8 mouse cellular contexts compared by ENCODE assay signal in the genomic region with DNA sequence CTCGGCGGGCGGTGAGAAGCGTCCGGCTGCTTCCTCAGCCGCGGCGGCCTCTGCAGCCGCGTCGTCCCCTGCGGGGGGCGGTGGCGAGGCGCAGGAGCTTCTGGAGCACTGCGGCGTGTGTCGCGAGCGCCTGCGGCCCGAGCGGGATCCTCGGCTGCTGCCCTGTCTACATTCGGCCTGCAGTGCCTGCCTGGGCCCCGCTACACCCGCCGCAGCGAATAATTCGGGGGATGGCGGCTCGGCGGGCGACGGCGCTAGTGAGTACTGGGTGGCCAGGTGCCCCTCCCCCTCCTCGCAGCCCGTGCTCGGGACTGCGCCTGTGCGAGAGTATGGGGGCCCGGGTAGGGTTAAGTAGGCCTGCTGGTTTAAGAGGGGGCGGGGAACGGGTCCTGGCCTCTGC. TPM values are rescaled to one million over a fixed set of nuclear protein-coding genes. Genes with fewer than 3 reads are reported as not detected.
DNase-seq lines count a peak whose midpoint lies in the region; ATAC-seq and TF ChIP-seq lines count a peak whose summit lies in the region.

No protein-coding gene starts in this region.

- intact Hi-C loops in heart, adult 2 months (cut with DNase I): loop anchor here (1.0 kb wide), 1 partner anchor 9 kb away; a partner anchor contains a TSS

- H3K4me3 ChIP-seq in embryonic facial prominence, embryonic 12.5 days: peak overlapping the region; percentile 93
- H3K4me3 ChIP-seq in heart, adult 2 months: peak overlapping the region; percentile 100
- H3K4me3 ChIP-seq in liver, adult 2 months (ENCODE audit: insufficient read depth, low read depth, low read length): peak overlapping the region; percentile 61
- H3K4me3 ChIP-seq in midbrain, postnatal 0 days (ENCODE audit: low read depth, low read length): peak overlapping the region; percentile 85

- TF ChIP-seq EP300 in heart, adult 2 months (IDR thresholded peaks at IDR 0.05; ENCODE audit: insufficient read depth, low read depth, low read length): no peak

- peak overlapping the region; percentile 98 for H3K9ac ChIP-seq in embryonic facial prominence, embryonic 12.5 days
- peak overlapping the region; percentile 89 for H3K9ac ChIP-seq in heart, adult 2 months (ENCODE audit: low read depth, low read length)
- peak overlapping the region; percentile 69 for H3K9ac ChIP-seq in liver, adult 2 months (ENCODE audit: low read depth, low read length)
- H3K9ac ChIP-seq in midbrain, postnatal 0 days (replicated peaks; ENCODE audit: low read length, poor library complexity, severe bottlenecking): peak overlapping the region; percentile 93

- peak; percentile 86 for DNase-seq in layer of hippocampus, adult 11-12 months (ENCODE audit: low spot score)
- no peak for DNase-seq in layer of hippocampus, adult 9-10 months (ENCODE audit: low spot score)
- DNase-seq in heart, adult 2 months: peak; percentile 73 to 75
- DNase-seq in kidney, adult 9 months: peak; percentile 72
- no peak for DNase-seq in liver, adult 2 months (ENCODE audit: extremely low read depth, low read depth, low spot score)
- DNase-seq in midbrain, postnatal 0 days (ENCODE audit: low spot score): peak; percentile 85
- DNase-seq in spleen, postnatal 4 days (ENCODE audit: low spot score in 2 of 2): peak; percentile 74 to 88

- no peaks in the 10 kb centered on the region for H3K9me3 ChIP-seq in embryonic facial prominence, embryonic 12.5 days
- no peaks in the 10 kb centered on the region for H3K9me3 ChIP-seq in midbrain, postnatal 0 days (ENCODE audit: low read length)

- TF ChIP-seq CTCF in heart, adult 2 months (IDR thresholded peaks at IDR 0.05): peak; percentile 28
- no peak for TF ChIP-seq CTCF in liver, adult 2 months (IDR thresholded peaks at IDR 0.05; ENCODE audit: low read depth, low read length)
- TF ChIP-seq CTCF in midbrain, postnatal 0 days (IDR thresholded peaks at IDR 0.05): peak; percentile 53; the same call in 1 of the 2 replicates

- peak; percentile 61 for ATAC-seq in embryonic facial prominence, embryonic 12.5 days (ENCODE audit: insufficient number of reproducible peaks, insufficient read depth, low FRiP score, low TSS enrichment)
- ATAC-seq in midbrain, postnatal 0 days (ENCODE audit: low FRiP score): peak; percentile 67

- peak overlapping the region; percentile 100 for H3K27ac ChIP-seq in embryonic facial prominence, embryonic 12.5 days
- peak overlapping the region; percentile 98 for H3K27ac ChIP-seq in heart, adult 2 months
- H3K27ac ChIP-seq in liver, adult 2 months (replicated peaks; ENCODE audit: insufficient read depth, low read depth, low read length): peak overlapping the region; percentile 57
- peak overlapping the region; percentile 99 for H3K27ac ChIP-seq in midbrain, postnatal 0 days (ENCODE audit: low read depth, low read length)

- WGBS in embryonic facial prominence, embryonic 12.5 days: under 1% methylated on average over 28 of the region's 44 CpGs
- whole genome bisulfite sequencing in heart, adult 2 months: under 1% methylated on average over 43 of the region's 44 CpGs
- under 1% methylated on average over 40 of the region's 44 CpGs for WGBS in liver, adult 2 months
- under 1% methylated on average over 38 of the region's 44 CpGs for WGBS in midbrain, postnatal 0 days

- no peaks in the 10 kb centered on the region for H3K27me3 ChIP-seq in embryonic facial prominence, embryonic 12.5 days
- H3K27me3 ChIP-seq in heart, adult 2 months (ENCODE audit: control insufficient read depth, insufficient read depth, low read length): no peaks in the 10 kb centered on the region
- H3K27me3 ChIP-seq in liver, adult 2 months (ENCODE audit: control insufficient read depth, insufficient read depth, low read length): no peaks in the 10 kb centered on the region
- no peaks in the 10 kb centered on the region for H3K27me3 ChIP-seq in midbrain, postnatal 0 days (ENCODE audit: insufficient read depth, low read length)

- TF ChIP-seq POLR2A in heart, adult 2 months (IDR thresholded peaks at IDR 0.05; ENCODE audit: insufficient read depth, low read depth, low read length): no peak
- TF ChIP-seq POLR2A in liver, adult 2 months (IDR thresholded peaks at IDR 0.05; ENCODE audit: extremely low read depth, insufficient read depth, low read length): no peak

- peaks cover 45% of the 10 kb centered on the region for H3K36me3 ChIP-seq in embryonic facial prominence, embryonic 12.5 days
- peaks cover 9% of the 10 kb centered on the region for H3K36me3 ChIP-seq in heart, adult 2 months (ENCODE audit: control insufficient read depth, insufficient read depth, low read length)
- peaks cover 33% of the 10 kb centered on the region for H3K36me3 ChIP-seq in liver, adult 2 months (ENCODE audit: control insufficient read depth, insufficient read depth, low read length)
- peaks cover 33% of the 10 kb centered on the region for H3K36me3 ChIP-seq in midbrain, postnatal 0 days (ENCODE audit: insufficient read depth, low read length)

- peaks cover 1% of the 10 kb centered on the region for H3K79me2 ChIP-seq in heart, adult 2 months (replicated peaks; ENCODE audit: control insufficient read depth, insufficient read depth, low read length)
- H3K79me2 ChIP-seq in liver, adult 2 months (ENCODE audit: control insufficient read depth, insufficient read depth, low read length): peaks cover 13% of the 10 kb centered on the region

- H3K4me1 ChIP-seq in embryonic facial prominence, embryonic 12.5 days: peaks cover 15% of the 10 kb centered on the region
- peaks cover 6% of the 10 kb centered on the region for H3K4me1 ChIP-seq in heart, adult 2 months (ENCODE audit: control insufficient read depth, insufficient read depth, low read length)
- peaks cover 10% of the 10 kb centered on the region for H3K4me1 ChIP-seq in liver, adult 2 months (ENCODE audit: control insufficient read depth, insufficient read depth, low read length)
- H3K4me1 ChIP-seq in midbrain, postnatal 0 days (ENCODE audit: insufficient read depth, low read length): peaks cover 5% of the 10 kb centered on the region; the same call in 1 of the 2 replicates

- peak overlapping the region; percentile 99 for H3K4me2 ChIP-seq in embryonic facial prominence, embryonic 12.5 days (replicated peaks)
- peak overlapping the region; percentile 96 for H3K4me2 ChIP-seq in midbrain, postnatal 0 days (ENCODE audit: low read depth, low read length, poor library complexity, severe bottlenecking)

RNA-seq across cellular contexts. Expression of a gene that starts 9.8 kb away (rescaled TPM):
- polyA plus RNA-seq in embryonic facial prominence, embryonic 12.5 days (2016; fragmentation: Nextera tagmentation; extraction: Ambion mirVana): 121 and 127 TPM in 2 replicates
- total RNA-seq in heart, adult 2 months (2021): 100 to 1,000 TPM; 137 to 139 TPM
- polyA plus RNA-seq in heart, adult 2 months (2012; rRNA removed): 66.1 and 99.2 TPM in 2 replicates
- 109 and 149 TPM in 2 replicates for total RNA-seq in liver, adult 2 months (2014; rRNA removed)
- polyA plus RNA-seq in liver, adult 2 months (2012; rRNA removed): 62.8 and 76.5 TPM in 2 replicates
- 67.6 and 114 TPM in 2 replicates for total RNA-seq in midbrain, postnatal 0 days (2014; rRNA removed)
- 198 and 205 TPM in 2 replicates for polyA plus RNA-seq in midbrain, postnatal 0 days (2015; fragmentation: Nextera tagmentation; extraction: Ambion mirVana)

RNA-seq across cellular contexts. Expression of a gene that starts 13.3 kb away (rescaled TPM):
- polyA plus RNA-seq in embryonic facial prominence, embryonic 12.5 days (2016; fragmentation: Nextera tagmentation; extraction: Ambion mirVana): 166 and 183 TPM in 2 replicates
- 100 to 1,000 TPM; 169 to 201 TPM for total RNA-seq in heart, adult 2 months (2021)
- 242 and 328 TPM in 2 replicates for polyA plus RNA-seq in heart, adult 2 months (2012; rRNA removed)
- 41.2 and 59.5 TPM in 2 replicates for total RNA-seq in liver, adult 2 months (2014; rRNA removed)
- polyA plus RNA-seq in liver, adult 2 months (2012; rRNA removed): 71.5 and 82.7 TPM in 2 replicates
- total RNA-seq in midbrain, postnatal 0 days (2014; rRNA removed): 359 and 383 TPM in 2 replicates
- polyA plus RNA-seq in midbrain, postnatal 0 days (2015; fragmentation: Nextera tagmentation; extraction: Ambion mirVana): 146 and 147 TPM in 2 replicates

RNA-seq across cellular contexts. Expression of a gene that starts 15.0 kb away (rescaled TPM):
- 28.8 and 29.9 TPM in 2 replicates for polyA plus RNA-seq in embryonic facial prominence, embryonic 12.5 days (2016; fragmentation: Nextera tagmentation; extraction: Ambion mirVana)
- total RNA-seq in heart, adult 2 months (2021): 1 to 10 TPM; 6.8 to 9.3 TPM
- polyA plus RNA-seq in heart, adult 2 months (2012; rRNA removed): 8.6 and 14.1 TPM in 2 replicates
- 0.28 and 1.2 TPM in 2 replicates for total RNA-seq in liver, adult 2 months (2014; rRNA removed)
- 4.5 TPM in 2 replicates for polyA plus RNA-seq in liver, adult 2 months (2012; rRNA removed)
- 37.5 and 70.8 TPM in 2 replicates for total RNA-seq in midbrain, postnatal 0 days (2014; rRNA removed)
- polyA plus RNA-seq in midbrain, postnatal 0 days (2015; fragmentation: Nextera tagmentation; extraction: Ambion mirVana): 29.0 and 31.8 TPM in 2 replicates

RNA-seq across cellular contexts. Expression of a gene that starts 25.9 kb away (rescaled TPM):
- 480 and 495 TPM in 2 replicates for polyA plus RNA-seq in embryonic facial prominence, embryonic 12.5 days (2016; fragmentation: Nextera tagmentation; extraction: Ambion mirVana)
- 10 to 100 TPM; 83.8 to 86.0 TPM for total RNA-seq in heart, adult 2 months (2021)
- 139 and 195 TPM in 2 replicates for polyA plus RNA-seq in heart, adult 2 months (2012; rRNA removed)
- total RNA-seq in liver, adult 2 months (2014; rRNA removed): 67.7 and 69.4 TPM in 2 replicates
- polyA plus RNA-seq in liver, adult 2 months (2012; rRNA removed): 98.0 and 114 TPM in 2 replicates
- total RNA-seq in midbrain, postnatal 0 days (2014; rRNA removed): 467 and 650 TPM in 2 replicates
- polyA plus RNA-seq in midbrain, postnatal 0 days (2015; fragmentation: Nextera tagmentation; extraction: Ambion mirVana): 187 and 190 TPM in 2 replicates

RNA-seq across cellular contexts. Expression of a gene that starts 26.8 kb away (rescaled TPM):
- polyA plus RNA-seq in embryonic facial prominence, embryonic 12.5 days (2016; fragmentation: Nextera tagmentation; extraction: Ambion mirVana): 0.09 TPM in 1 of 2 replicates, not detected in the other
- total RNA-seq in heart, adult 2 months (2021): not detected
- 0.59 and 0.82 TPM in 2 replicates for polyA plus RNA-seq in heart, adult 2 months (2012; rRNA removed)
- total RNA-seq in liver, adult 2 months (2014; rRNA removed): 1,289 and 1,401 TPM in 2 replicates
- 1,497 and 1,713 TPM in 2 replicates for polyA plus RNA-seq in liver, adult 2 months (2012; rRNA removed)
- not detected in 2 replicates for total RNA-seq in midbrain, postnatal 0 days (2014; rRNA removed)
- 0.18 and 0.21 TPM in 2 replicates for polyA plus RNA-seq in midbrain, postnatal 0 days (2015; fragmentation: Nextera tagmentation; extraction: Ambion mirVana)

Comparison
In these comparisons a context has a peak if more than half of its experiments do, and no peak if none do; other contexts are left out.
1. DNase-seq: peak in layer of hippocampus, adult 11-12 months (single experiment), heart, adult 2 months (2 of 2), kidney, adult 9 months (single experiment), midbrain, postnatal 0 days (single experiment) and spleen, postnatal 4 days (2 of 2); none in layer of hippocampus, adult 9-10 months (single experiment) and liver, adult 2 months (single experiment).
2. Peak in every context shown above with its lines, with median percentiles within 50 percentile points of each other: H3K27ac ChIP-seq, H3K4me3 ChIP-seq and H3K9ac ChIP-seq.